Mouse (Mus musculus) kidney, embryonic 16.5 days (tissue): ENCODE results near the gene Meis3. TPM values are rescaled to one million over a fixed set of nuclear protein-coding genes. Genes with fewer than 3 reads are reported as not detected.
A peak's percentile ranks its signal among the peaks of the same experiment; 100 is the strongest.

Experiments used
- ATAC-seq: fragments of 200-750 bp; cut with Nextera tagmentation; 2 replicates; pipeline ENCODE4 v1.8.0; 2017; ENCODE audit warnings: moderate TSS enrichment; ENCODE audit not compliant: low FRiP score, low TSS enrichment
- H3K27ac ChIP-seq: fragments of 300-500 bp; sonication (generic); 2 replicates; pipeline ENCODE4 v1.5.1; 2014; ENCODE audit warnings: low read length
- H3K27me3 ChIP-seq: fragments of 300-500 bp; sonication (generic); 2 replicates; pipeline ENCODE4 v1.6.1; 2014; ENCODE audit warnings: low read length, control low read depth, mixed read lengths; ENCODE audit not compliant: insufficient read depth
- H3K36me3 ChIP-seq: fragments of 300-500 bp; sonication (generic); 2 replicates; pipeline ENCODE4 v1.6.1; 2014; ENCODE audit warnings: low read length, control low read depth, mixed read lengths; ENCODE audit not compliant: insufficient read depth
- H3K4me1 ChIP-seq: fragments of 300-500 bp; sonication (generic); 2 replicates; pipeline ENCODE4 v1.6.1; 2014; ENCODE audit warnings: low read length, control low read depth, mixed read lengths; ENCODE audit not compliant: insufficient read depth
- H3K4me2 ChIP-seq: fragments of 300-500 bp; sonication (generic); replicated peaks from 2 replicates; pipeline ENCODE4 v1.6.1; 2014; ENCODE audit warnings: low read depth, low read length
- H3K4me3 ChIP-seq: fragments of 300-500 bp; sonication (generic); 2 replicates; pipeline ENCODE4 v1.5.1; 2014; ENCODE audit warnings: mild to moderate bottlenecking, low read length
- H3K9ac ChIP-seq: fragments of 300-500 bp; sonication (generic); replicated peaks from 2 replicates; pipeline ENCODE4 v1.6.1; 2014; ENCODE audit warnings: low read length
- H3K9me3 ChIP-seq: fragments of 300-500 bp; sonication (generic); 2 replicates; pipeline ENCODE4 v1.6.1; 2016; ENCODE audit warnings: low read length, control low read depth
- WGBS: fragments of 180-500 bp; shearing (Covaris S2); extraction: QIAGEN DNeasy Blood & Tissue Kit; methylation state at CpG from one replicate; pipeline ENCODE4 v1.1.7; 2014; 5-methylcytosine and 5-hydroxymethylcytosine counted together
- polyA plus RNA-seq: library from polyadenylated mRNA; unstranded; fragments of >200 nt; fragmentation: Nextera tagmentation; extraction: Ambion mirVana; gene quantifications from 2 replicates; pipeline ENCODE4 v1.2.1, GENCODE M21; 2015

The Meis3 gene
- polyA plus RNA-seq, 1 experiment from 2014 or later: 23.9 TPM

- Histone ChIP-seq H3K9me3 (no peaks in the 10 kb centered on the region; the same call in 1 of the 2 replicates), H3K4me2 (peak overlapping the region; percentile 32), H3K27me3 (peaks cover 20% of the 10 kb centered on the region), H3K9ac (no peak overlapping the region), H3K4me1 (no peaks in the 10 kb centered on the region), H3K36me3 (no peaks in the 10 kb centered on the region), H3K27ac (no peak overlapping the region), H3K4me3 (peak overlapping the region; percentile 10; the same call in 1 of the 2 replicates)
- WGBS: 8% methylated on average over 39 of the region's 39 CpGs
- 0 out of 2 replicates have a peak, but pooled peaks have one; percentile 9 for ATAC-seq
Measured at GRCm38 (mm10) chr7:16158735-16159134, 16.2 kb upstream of the Meis3 start.

- Histone ChIP-seq H3K4me2 (no peak overlapping the region), H3K4me1 (no peaks in the 10 kb centered on the region), H3K4me3 (no peak overlapping the region), H3K9me3 (no peaks in the 10 kb centered on the region; the same call in 1 of the 2 replicates), H3K9ac (no peak overlapping the region), H3K27me3 (peaks cover 20% of the 10 kb centered on the region), H3K36me3 (no peaks in the 10 kb centered on the region), H3K27ac (no peak overlapping the region)
- WGBS: 67% methylated on average over 3 of the region's 3 CpGs
- no peak for ATAC-seq
Measured at GRCm38 (mm10) chr7:16160702-16161101, 14.2 kb upstream of the Meis3 start.

DNA sequence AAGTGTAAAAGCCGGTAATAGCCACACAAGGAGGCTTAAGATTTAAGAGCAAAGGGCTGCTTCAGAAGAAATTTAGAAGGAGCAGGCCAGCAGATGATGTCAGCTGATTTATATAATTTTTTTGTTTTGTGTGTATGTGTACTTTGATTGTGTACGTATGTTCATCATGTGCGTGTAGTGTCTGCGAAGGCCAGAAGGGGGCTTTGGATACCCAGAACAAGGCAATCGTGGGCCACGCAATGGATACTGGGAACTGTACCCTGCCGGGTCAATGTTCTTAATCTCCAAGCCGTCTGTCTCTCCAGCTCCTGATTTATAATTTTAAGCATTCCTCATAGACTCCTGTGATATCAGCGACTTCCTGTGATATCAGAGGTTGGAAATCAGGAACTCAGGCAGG is 13.6 kb upstream of the Meis3 start:
- 85% methylated on average over 9 of the region's 9 CpGs for WGBS
- ATAC-seq: no peak
- Histone ChIP-seq H3K4me2 (no peak overlapping the region), H3K9me3 (no peaks in the 10 kb centered on the region; the same call in 1 of the 2 replicates), H3K9ac (no peak overlapping the region), H3K27me3 (peaks cover 20% of the 10 kb centered on the region), H3K27ac (no peak overlapping the region), H3K4me3 (no peak overlapping the region), H3K4me1 (no peaks in the 10 kb centered on the region), H3K36me3 (no peaks in the 10 kb centered on the region)

GRCm38 (mm10) chr7:16162036-16162435 is 12.9 kb upstream of the Meis3 start:
- ATAC-seq: no peak
- Histone ChIP-seq H3K27ac (no peak overlapping the region), H3K4me2 (no peak overlapping the region), H3K4me1 (no peaks in the 10 kb centered on the region), H3K36me3 (no peaks in the 10 kb centered on the region), H3K9ac (no peak overlapping the region), H3K27me3 (peaks cover 20% of the 10 kb centered on the region), H3K4me3 (no peak overlapping the region), H3K9me3 (no peaks in the 10 kb centered on the region; the same call in 1 of the 2 replicates)
- 75% methylated on average over 7 of the region's 7 CpGs for WGBS

GRCm38 (mm10) chr7:16172141-16172581 is 2.7 kb upstream of the Meis3 start:
- H3K4me1 ChIP-seq: peaks cover 31% of the 10 kb centered on the region
- peaks cover 9% of the 10 kb centered on the region for H3K9me3 ChIP-seq
- no peaks in the 10 kb centered on the region for H3K36me3 ChIP-seq
- peak; percentile 71 for ATAC-seq
- no peak overlapping the region for H3K4me3 ChIP-seq
- 0% methylated on average over 1 of the region's 1 CpGs for WGBS
- H3K27me3 ChIP-seq: peaks cover 6% of the 10 kb centered on the region; the same call in 1 of the 2 replicates
- H3K9ac ChIP-seq: no peak overlapping the region
- no peak overlapping the region for H3K4me2 ChIP-seq
- no peak overlapping the region for H3K27ac ChIP-seq

GRCm38 (mm10) chr7:16172586-16173140 is 2.2 kb upstream of the Meis3 start:
- Histone ChIP-seq H3K27me3 (peaks cover 6% of the 10 kb centered on the region; the same call in 1 of the 2 replicates), H3K4me2 (no peak overlapping the region), H3K9ac (no peak overlapping the region), H3K36me3 (no peaks in the 10 kb centered on the region), H3K9me3 (peaks cover 8% of the 10 kb centered on the region), H3K27ac (0 out of 2 replicates have a peak overlapping the region, but pooled peaks have one; percentile 26), H3K4me1 (peaks cover 31% of the 10 kb centered on the region), H3K4me3 (no peak overlapping the region)
- ATAC-seq: peak; percentile 21; the same call in 1 of the 2 replicates
- WGBS: 17% methylated on average over 1 of the region's 1 CpGs

GRCm38 (mm10) chr7:16173146-16173545 is 1.7 kb upstream of the Meis3 start:
- no peaks in the 10 kb centered on the region for H3K36me3 ChIP-seq
- peaks cover 3% of the 10 kb centered on the region; the same call in 1 of the 2 replicates for H3K9me3 ChIP-seq
- 0 out of 2 replicates have a peak overlapping the region, but pooled peaks have one; percentile 36 for H3K27ac ChIP-seq
- no peak for ATAC-seq
- H3K27me3 ChIP-seq: peaks cover 6% of the 10 kb centered on the region; the same call in 1 of the 2 replicates
- 0 out of 2 replicates have a peak overlapping the region, but pooled peaks have one; percentile 23 for H3K9ac ChIP-seq
- WGBS: 9% methylated on average over 5 of the region's 5 CpGs
- peaks cover 31% of the 10 kb centered on the region for H3K4me1 ChIP-seq
- H3K4me3 ChIP-seq: no peak overlapping the region
- no peak overlapping the region for H3K4me2 ChIP-seq

GRCm38 (mm10) chr7:16175542-16175931 is 647 bp downstream of the Meis3 start:
- Histone ChIP-seq H3K9ac (peak overlapping the region; percentile 65), H3K4me2 (peak overlapping the region; percentile 65), H3K4me1 (peaks cover 31% of the 10 kb centered on the region), H3K9me3 (no peaks in the 10 kb centered on the region), H3K4me3 (peak overlapping the region; percentile 59), H3K27ac (no peak overlapping the region), H3K36me3 (peaks cover 10% of the 10 kb centered on the region; the same call in 1 of the 2 replicates), H3K27me3 (peaks cover 6% of the 10 kb centered on the region; the same call in 1 of the 2 replicates)
- ATAC-seq: no peak
- WGBS: 0% methylated on average over 10 of the region's 10 CpGs

DNA sequence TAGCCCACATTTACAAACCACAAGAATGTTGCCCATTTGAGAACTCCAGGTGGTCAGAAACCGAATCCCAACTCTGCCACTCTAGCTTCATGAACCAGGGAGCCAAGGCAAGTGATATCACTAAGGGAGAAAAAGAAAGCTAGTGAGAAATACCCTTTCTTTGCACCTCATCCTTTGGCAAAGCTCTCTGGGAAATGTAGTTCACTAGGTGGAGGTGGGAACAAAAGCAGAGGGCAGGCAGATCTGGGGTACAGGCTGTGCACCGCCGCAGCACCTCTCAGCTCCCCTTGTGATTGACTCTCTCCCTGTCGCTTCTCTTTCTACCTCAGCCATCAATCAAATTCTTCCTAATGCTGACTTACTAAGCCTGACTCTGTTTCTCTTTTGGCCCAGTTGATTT is 3.2 kb downstream of the Meis3 start:
- Histone ChIP-seq H3K36me3 (peaks cover 10% of the 10 kb centered on the region; the same call in 1 of the 2 replicates), H3K9ac (no peak overlapping the region), H3K4me1 (peaks cover 23% of the 10 kb centered on the region), H3K27ac (no peak overlapping the region), H3K27me3 (peaks cover 6% of the 10 kb centered on the region; the same call in 1 of the 2 replicates), H3K4me2 (no peak overlapping the region), H3K4me3 (no peak overlapping the region), H3K9me3 (no peaks in the 10 kb centered on the region)
- 87% methylated on average over 4 of the region's 4 CpGs for WGBS
- ATAC-seq: no peak

- no peaks in the 10 kb centered on the region for H3K9me3 ChIP-seq
- 21% methylated on average over 8 of the region's 8 CpGs for WGBS
- H3K4me2 ChIP-seq: no peak overlapping the region
- H3K4me1 ChIP-seq: no peaks in the 10 kb centered on the region
- H3K4me3 ChIP-seq: no peak overlapping the region
- peak; percentile 57; the same call in 1 of the 2 replicates for ATAC-seq
- no peak overlapping the region for H3K9ac ChIP-seq
- H3K27me3 ChIP-seq: no peaks in the 10 kb centered on the region
- H3K27ac ChIP-seq: no peak overlapping the region
- peaks cover 10% of the 10 kb centered on the region; the same call in 1 of the 2 replicates for H3K36me3 ChIP-seq
Measured at GRCm38 (mm10) chr7:16183663-16184062, 8.8 kb downstream of the Meis3 start.
